Mouse (Mus musculus) midbrain, embryonic 15.5 days (tissue): ENCODE measurements around the gene Herc1. TPM values are rescaled to one million over a fixed set of nuclear protein-coding genes. Genes with fewer than 3 reads are reported as not detected.

Experiments used
- ATAC-seq: fragments of 200-750 bp; cut with Nextera tagmentation; replicated peaks from 2 replicates; pipeline ENCODE4 v1.8.0; 2017; ENCODE audit warnings: moderate TSS enrichment
- H3K27ac ChIP-seq: fragments of 300-500 bp; sonication (generic); 2 replicates; pipeline ENCODE4 v1.5.1; 2015; ENCODE audit warnings: mild to moderate bottlenecking, inconsistent platforms
- H3K27me3 ChIP-seq: fragments of 300-500 bp; sonication (generic); replicated peaks from 2 replicates; pipeline ENCODE4 v1.6.1; 2015; ENCODE audit warnings: inconsistent platforms
- H3K36me3 ChIP-seq: fragments of 300-500 bp; sonication (generic); replicated peaks from 2 replicates; pipeline ENCODE4 v1.6.1; 2015; ENCODE audit warnings: inconsistent platforms
- H3K4me1 ChIP-seq: fragments of 300-500 bp; sonication (generic); 2 replicates; pipeline ENCODE4 v1.6.1; 2015; ENCODE audit warnings: inconsistent platforms
- H3K4me2 ChIP-seq: fragments of 300-500 bp; sonication (generic); 2 replicates; pipeline ENCODE4 v1.6.1; 2015; ENCODE audit warnings: inconsistent platforms, mild to moderate bottlenecking, moderate library complexity
- H3K4me3 ChIP-seq: fragments of 300-500 bp; sonication (generic); 2 replicates; pipeline ENCODE4 v1.5.1; 2015; ENCODE audit warnings: mild to moderate bottlenecking, inconsistent platforms
- H3K9ac ChIP-seq: fragments of 300-500 bp; sonication (generic); 2 replicates; pipeline ENCODE4 v1.6.1; 2015; ENCODE audit warnings: mild to moderate bottlenecking, inconsistent platforms
- H3K9me3 ChIP-seq: fragments of 300-500 bp; sonication (generic); 2 replicates; pipeline ENCODE4 v1.6.1; 2016; ENCODE audit warnings: inconsistent platforms
- WGBS: fragments of 180-500 bp; shearing (Covaris S2); methylation state at CpG from one replicate; pipeline ENCODE4 v1.1.7; 2015; ENCODE audit warnings: mixed read lengths; 5-methylcytosine and 5-hydroxymethylcytosine counted together
- polyA plus RNA-seq: library from polyadenylated mRNA; unstranded; fragments of >200 nt; fragmentation: Nextera tagmentation; extraction: Ambion mirVana; gene quantifications from 2 replicates; pipeline ENCODE4 v1.2.1, GENCODE M21; 2015

Gene Herc1
- polyA plus RNA-seq, 1 experiment from 2014 or later, result 55.2 TPM

DNA sequence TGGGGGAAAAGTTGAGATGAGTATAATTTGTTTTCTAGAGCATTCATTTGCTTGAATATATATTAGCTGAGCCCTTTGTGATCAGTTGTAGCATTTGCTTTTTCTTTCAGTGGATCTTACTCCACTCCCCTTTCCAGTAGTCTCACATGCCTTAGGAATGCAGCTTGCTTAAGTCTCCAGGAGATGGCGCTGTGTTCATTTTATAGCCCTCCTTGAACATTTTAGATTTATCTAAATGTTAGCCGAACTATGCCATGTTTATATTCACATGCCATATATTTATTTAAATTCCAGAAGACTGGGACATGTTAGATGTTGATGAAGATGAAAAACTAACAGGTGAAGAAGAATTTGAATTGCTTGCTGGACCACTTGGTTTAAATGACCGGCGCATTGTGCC lies 114.8 kb downstream of the Herc1 start:
- no peak for ATAC-seq
- no peaks in the 10 kb centered on the region for H3K4me1 ChIP-seq
- no peak overlapping the region for H3K4me3 ChIP-seq
- H3K27ac ChIP-seq, result no peak overlapping the region
- H3K27me3 ChIP-seq, result no peaks in the 10 kb centered on the region
- WGBS, result 58% methylated on average over 4 of the region's 4 CpGs
- peaks cover 39% of the 10 kb centered on the region for H3K36me3 ChIP-seq
- H3K4me2 ChIP-seq, result no peak overlapping the region
- H3K9ac ChIP-seq, result no peak overlapping the region
- no peaks in the 10 kb centered on the region for H3K9me3 ChIP-seq

DNA sequence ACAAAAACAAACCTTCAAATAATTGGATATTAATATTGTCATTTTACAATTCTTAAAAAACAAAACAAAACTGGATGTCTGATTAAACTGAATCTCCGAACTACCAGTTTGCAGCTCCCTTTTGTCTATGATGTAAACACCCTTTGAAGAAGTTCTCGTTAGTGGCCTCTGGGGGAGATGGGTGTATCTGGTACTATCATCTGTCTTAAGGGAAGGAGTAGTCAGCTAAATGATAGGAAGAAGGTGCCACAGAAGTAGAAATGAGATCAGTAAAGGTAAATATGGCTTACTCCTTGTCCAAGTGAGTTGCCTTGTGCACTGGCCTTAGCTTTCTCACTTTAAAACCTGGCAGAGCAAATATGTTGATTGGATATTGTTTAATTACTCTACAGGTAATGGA lies 127.5 kb downstream of the Herc1 start:
- Histone ChIP-seq H3K4me2 (no peak overlapping the region), H3K36me3 (peaks cover 26% of the 10 kb centered on the region; the same call in 1 of the 2 replicates), H3K4me1 (no peaks in the 10 kb centered on the region), H3K27me3 (no peaks in the 10 kb centered on the region), H3K9ac (no peak overlapping the region), H3K27ac (no peak overlapping the region), H3K9me3 (no peaks in the 10 kb centered on the region), H3K4me3 (no peak overlapping the region)
- no peak for ATAC-seq
- 91% methylated on average over 2 of the region's 2 CpGs for WGBS

DNA sequence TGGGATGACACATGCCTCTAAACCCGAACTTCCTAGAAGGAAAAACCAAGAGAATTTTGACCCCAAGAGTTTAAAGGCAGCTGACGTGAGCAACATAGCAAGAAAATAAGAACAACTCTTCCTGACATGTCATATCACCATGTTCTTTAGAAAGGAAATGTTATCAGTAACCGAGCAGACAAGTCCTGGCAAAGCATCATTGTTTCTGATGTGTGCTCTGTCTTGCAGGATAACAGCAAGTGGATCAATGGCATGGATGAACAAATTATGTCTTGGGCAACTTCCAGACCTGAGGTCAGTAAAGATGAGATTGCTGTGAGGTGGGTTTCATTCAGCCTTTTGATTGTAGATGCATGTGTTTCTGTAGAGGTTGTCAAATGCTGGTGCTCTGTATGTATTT lies 133.2 kb downstream of the Herc1 start:
- H3K27me3 ChIP-seq, result no peaks in the 10 kb centered on the region
- H3K36me3 ChIP-seq, result peaks cover 46% of the 10 kb centered on the region
- H3K9ac ChIP-seq, result no peak overlapping the region
- H3K4me1 ChIP-seq, result no peaks in the 10 kb centered on the region
- WGBS, result 91% methylated on average over 3 of the region's 3 CpGs
- no peak for ATAC-seq
- H3K4me3 ChIP-seq, result no peak overlapping the region
- H3K27ac ChIP-seq, result no peak overlapping the region
- no peak overlapping the region for H3K4me2 ChIP-seq
- no peaks in the 10 kb centered on the region for H3K9me3 ChIP-seq

DNA sequence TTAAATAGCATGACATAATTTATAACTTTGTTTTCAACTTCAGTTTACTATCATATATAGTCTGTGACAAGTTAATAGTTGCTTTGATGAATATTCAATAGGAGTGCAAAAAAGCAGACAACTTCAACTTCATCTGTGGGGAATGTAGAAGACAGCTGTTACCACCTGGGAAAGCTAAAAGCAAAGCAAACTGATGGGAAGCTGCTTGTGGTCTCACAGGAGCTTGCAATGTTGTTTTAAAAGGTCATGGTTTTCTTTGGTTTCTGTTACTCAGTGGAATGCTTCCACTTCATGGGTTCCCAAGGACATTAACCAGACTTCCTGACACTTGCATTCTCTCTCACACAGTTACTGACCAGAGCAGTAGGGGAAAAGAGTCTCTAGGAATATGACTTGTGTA lies 138.5 kb downstream of the Herc1 start:
- no peak overlapping the region for H3K4me2 ChIP-seq
- ATAC-seq, result no peak
- no peak overlapping the region for H3K9ac ChIP-seq

DNA sequence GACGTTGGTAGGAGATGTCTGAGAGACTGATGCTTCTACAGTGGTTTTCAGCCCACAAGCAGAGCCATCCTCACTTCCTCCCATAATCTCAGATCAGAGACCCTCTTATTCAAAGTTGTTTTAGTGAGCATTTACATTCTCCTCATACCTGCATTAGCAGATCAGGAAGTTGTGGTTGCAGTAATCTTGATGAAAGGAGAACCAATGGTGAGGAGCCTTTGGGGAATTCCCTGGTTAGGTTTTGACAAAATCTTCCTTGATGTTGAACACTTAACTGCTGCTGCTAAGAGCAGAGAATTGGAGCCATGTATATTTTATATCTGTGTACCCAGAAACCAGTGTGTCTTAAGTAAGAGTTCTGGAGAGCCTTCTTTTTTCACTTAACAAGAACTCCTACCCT lies 142.1 kb downstream of the Herc1 start:
- Histone ChIP-seq H3K4me1 (no peaks in the 10 kb centered on the region), H3K4me2 (no peak overlapping the region), H3K4me3 (no peak overlapping the region), H3K36me3 (peaks cover 62% of the 10 kb centered on the region), H3K9ac (no peak overlapping the region), H3K27me3 (no peaks in the 10 kb centered on the region), H3K9me3 (no peaks in the 10 kb centered on the region), H3K27ac (no peak overlapping the region)
- WGBS, result 95% methylated on average over 1 of the region's 1 CpGs
- no peak for ATAC-seq

More for the DNA sequence above, 138.5 kb downstream of the Herc1 start:
- Histone ChIP-seq H3K9me3 (no peaks in the 10 kb centered on the region), H3K36me3 (peaks cover 65% of the 10 kb centered on the region), H3K27ac (no peak overlapping the region), H3K4me1 (no peaks in the 10 kb centered on the region), H3K4me3 (no peak overlapping the region), H3K27me3 (no peaks in the 10 kb centered on the region)

DNA sequence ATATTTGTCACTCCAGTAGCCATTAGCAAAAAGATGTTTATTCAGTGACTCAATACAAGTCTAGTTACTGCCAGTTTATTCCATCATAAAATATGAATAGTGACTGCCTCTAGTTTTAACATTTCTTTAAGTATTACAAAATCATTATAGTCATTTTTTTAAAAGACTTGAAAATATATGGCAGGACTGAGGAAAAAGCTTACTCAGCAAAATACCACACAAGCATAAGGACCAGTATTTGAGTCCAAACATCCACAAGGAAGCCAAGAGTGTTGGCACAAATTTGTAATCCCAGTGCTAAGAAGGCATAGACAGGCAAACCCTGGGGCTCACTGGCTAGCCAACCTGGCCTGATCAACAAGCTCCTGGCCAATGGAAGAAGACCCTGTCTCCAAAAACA lies 143.7 kb downstream of the Herc1 start:
- Histone ChIP-seq H3K27me3 (no peaks in the 10 kb centered on the region), H3K4me3 (no peak overlapping the region), H3K4me2 (no peak overlapping the region), H3K36me3 (peaks cover 66% of the 10 kb centered on the region), H3K9me3 (no peaks in the 10 kb centered on the region), H3K4me1 (no peaks in the 10 kb centered on the region), H3K9ac (no peak overlapping the region), H3K27ac (no peak overlapping the region)
- no peak for ATAC-seq

DNA sequence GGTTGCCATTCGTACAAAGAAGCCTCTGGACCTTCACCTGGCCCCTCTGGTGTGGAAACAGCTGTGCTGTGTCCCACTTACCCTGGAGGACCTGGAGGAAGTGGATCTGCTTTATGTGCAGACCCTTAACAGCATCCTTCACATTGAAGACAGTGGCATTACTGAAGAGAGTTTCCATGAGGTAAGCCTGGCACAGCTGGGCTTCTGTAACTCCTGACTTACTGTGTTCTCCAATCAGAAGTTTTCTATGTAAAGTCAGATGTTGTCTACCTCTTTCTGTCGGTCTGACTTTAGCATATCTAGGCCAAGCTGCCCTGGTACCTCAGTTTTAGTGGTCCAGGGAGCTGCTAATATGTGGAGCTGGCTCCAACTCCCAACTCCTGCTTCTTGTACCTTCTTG lies 151.0 kb downstream of the Herc1 start:
- Histone ChIP-seq H3K27ac (no peak overlapping the region), H3K4me1 (no peaks in the 10 kb centered on the region), H3K27me3 (no peaks in the 10 kb centered on the region), H3K9me3 (no peaks in the 10 kb centered on the region), H3K9ac (no peak overlapping the region), H3K4me2 (no peak overlapping the region), H3K36me3 (peaks cover 58% of the 10 kb centered on the region), H3K4me3 (no peak overlapping the region)
- WGBS, result 83% methylated on average over 2 of the region's 2 CpGs
- ATAC-seq, result no peak

DNA sequence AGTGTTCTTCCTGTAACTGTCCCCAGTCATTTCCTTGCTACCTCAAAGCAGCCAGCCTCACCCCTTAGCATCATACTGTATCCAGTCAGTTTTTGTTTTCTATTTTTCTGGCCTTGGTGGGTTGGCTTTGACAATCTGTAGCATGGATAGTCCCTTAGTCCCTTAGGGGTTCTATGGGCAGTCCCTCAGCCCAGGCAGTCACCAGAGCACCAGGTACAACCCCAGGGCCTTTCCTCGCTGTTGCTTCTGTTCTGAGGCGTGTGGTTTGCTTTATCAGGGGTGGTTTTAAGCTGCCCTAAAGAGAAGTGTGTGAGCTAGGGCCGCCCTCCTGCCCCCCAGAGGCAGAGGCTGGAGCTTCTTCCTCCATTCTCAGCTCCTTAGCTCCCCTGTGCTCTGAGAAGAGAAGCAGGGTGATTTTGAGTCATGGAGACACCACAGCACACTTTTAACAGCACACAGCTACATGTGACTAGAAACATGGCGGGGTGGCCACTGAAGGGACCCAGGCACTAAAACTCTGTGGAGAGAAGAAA lies 153.7 kb downstream of the Herc1 start:
- Histone ChIP-seq H3K27ac (no peak overlapping the region), H3K9ac (no peak overlapping the region), H3K4me1 (no peaks in the 10 kb centered on the region), H3K36me3 (peaks cover 49% of the 10 kb centered on the region), H3K27me3 (no peaks in the 10 kb centered on the region), H3K9me3 (no peaks in the 10 kb centered on the region), H3K4me2 (no peak overlapping the region), H3K4me3 (no peak overlapping the region)
- 87% methylated on average over 4 of the region's 4 CpGs for WGBS
- no peak for ATAC-seq

DNA sequence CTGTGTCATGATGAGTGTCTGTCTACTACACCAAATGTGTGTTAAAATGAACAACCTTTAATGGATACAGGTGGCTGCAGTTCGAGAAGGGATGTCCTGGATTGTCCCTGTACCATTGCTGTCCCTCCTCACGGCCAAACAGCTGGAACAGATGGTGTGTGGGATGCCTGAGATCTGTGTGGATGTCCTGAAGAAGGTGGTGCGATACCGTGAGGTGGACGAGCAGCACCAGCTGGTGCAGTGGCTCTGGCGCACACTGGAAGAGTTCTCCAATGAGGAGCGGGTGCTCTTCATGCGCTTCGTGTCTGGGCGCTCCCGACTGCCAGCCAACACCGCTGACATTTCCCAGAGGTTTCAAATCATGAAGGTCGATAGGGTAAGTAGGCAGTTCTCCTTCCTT lies 154.3 kb downstream of the Herc1 start:
- Histone ChIP-seq H3K4me3 (no peak overlapping the region), H3K27ac (no peak overlapping the region), H3K9me3 (no peaks in the 10 kb centered on the region), H3K4me1 (no peaks in the 10 kb centered on the region), H3K36me3 (peaks cover 55% of the 10 kb centered on the region), H3K27me3 (no peaks in the 10 kb centered on the region), H3K4me2 (no peak overlapping the region), H3K9ac (no peak overlapping the region)
- ATAC-seq, result no peak
- 91% methylated on average over 13 of the region's 13 CpGs for WGBS

DNA sequence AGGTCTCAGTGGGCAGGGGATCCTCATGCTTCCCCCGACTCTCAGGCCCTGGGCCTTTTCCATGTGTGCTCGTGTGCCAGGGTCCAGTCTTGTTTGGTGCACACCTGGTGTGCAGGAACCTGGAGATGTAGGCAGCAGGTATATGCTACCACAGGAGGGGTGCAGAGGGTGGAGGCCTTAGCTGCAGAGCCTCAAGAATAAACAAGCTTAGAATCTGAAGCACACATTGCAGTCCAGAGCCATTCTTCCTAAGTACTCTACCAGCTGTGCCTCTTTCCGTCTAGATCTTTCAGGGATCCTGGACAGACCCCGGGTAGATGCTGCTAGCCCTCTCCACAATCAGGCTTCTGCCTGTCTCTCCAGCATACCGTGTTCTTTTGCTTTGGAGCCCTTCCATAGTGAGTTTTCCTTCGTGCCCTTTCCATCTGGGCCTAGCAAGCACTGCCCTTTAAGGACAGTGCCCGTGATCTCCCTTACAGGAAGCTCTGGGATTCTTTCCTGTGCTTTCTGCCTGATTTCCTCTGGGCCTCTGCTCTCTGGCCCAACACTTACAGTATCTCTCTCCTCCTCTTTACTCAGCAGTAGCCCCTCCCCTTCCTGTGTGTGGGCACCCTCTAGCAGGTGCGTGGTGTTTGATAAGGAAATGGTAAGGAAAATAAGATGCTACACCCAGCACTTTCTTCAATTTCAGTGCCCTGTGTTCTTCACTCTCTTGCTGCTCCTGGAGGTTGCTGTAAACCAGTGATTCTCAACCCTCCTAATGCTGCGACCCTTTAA lies 155.1 kb downstream of the Herc1 start:
- H3K27me3 ChIP-seq, result no peaks in the 10 kb centered on the region
- no peak overlapping the region for H3K4me2 ChIP-seq
- 51% methylated on average over 9 of the region's 9 CpGs for WGBS
- H3K4me3 ChIP-seq, result no peak overlapping the region
- H3K9me3 ChIP-seq, result no peaks in the 10 kb centered on the region
- no peak overlapping the region for H3K9ac ChIP-seq
- ATAC-seq, result no peak
- peaks cover 4% of the 10 kb centered on the region for H3K4me1 ChIP-seq
- no peak overlapping the region for H3K27ac ChIP-seq
- H3K36me3 ChIP-seq, result peaks cover 54% of the 10 kb centered on the region

DNA sequence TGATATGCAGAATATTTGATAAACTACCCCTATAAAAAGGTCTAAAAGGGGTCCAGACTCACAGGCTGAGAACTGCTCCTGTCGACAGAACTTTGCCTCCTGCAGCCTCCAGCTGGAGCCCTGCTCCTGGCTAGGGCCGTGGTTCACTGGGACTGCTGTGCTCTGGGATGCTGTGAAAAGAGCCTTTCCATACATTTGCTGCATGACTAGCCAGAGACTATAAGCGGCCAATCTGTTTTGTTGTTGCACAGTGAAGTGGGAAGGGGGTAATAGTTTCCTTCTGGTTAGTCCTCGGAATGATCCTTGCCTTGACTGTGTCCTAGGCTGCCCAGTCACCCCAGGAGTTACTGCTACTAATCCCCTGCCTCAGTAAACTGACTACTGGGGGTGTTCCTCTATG lies 155.8 kb downstream of the Herc1 start:
- Histone ChIP-seq H3K4me2 (no peak overlapping the region), H3K4me1 (peaks cover 11% of the 10 kb centered on the region), H3K27ac (no peak overlapping the region; the same call in 1 of the 2 replicates), H3K4me3 (no peak overlapping the region), H3K27me3 (no peaks in the 10 kb centered on the region), H3K9me3 (no peaks in the 10 kb centered on the region), H3K9ac (no peak overlapping the region), H3K36me3 (peaks cover 49% of the 10 kb centered on the region)
- WGBS, result 13% methylated on average over 4 of the region's 4 CpGs
- ATAC-seq, result no peak

DNA sequence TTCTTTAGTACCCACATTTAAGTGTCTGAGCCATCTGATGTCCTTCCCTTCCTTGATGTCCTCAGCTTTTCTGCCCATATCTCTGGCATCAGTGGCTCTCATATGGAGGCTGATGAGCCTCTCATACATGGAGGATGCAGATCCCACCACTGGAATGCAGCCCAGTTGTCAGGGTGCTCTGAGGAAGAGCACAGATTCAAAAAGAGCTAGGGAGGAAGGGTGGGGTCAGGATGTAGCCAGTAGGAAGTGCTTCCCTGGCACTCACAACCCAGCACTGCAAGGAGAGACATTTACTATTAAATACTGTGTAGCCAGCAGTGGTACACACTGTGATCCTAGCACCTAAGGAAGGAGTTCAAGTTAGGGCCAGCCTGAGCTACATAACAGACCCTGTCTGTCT lies 156.2 kb downstream of the Herc1 start:
- Histone ChIP-seq H3K9ac (no peak overlapping the region), H3K9me3 (no peaks in the 10 kb centered on the region), H3K4me1 (peaks cover 12% of the 10 kb centered on the region), H3K4me3 (no peak overlapping the region), H3K27ac (no peak overlapping the region; the same call in 1 of the 2 replicates), H3K36me3 (peaks cover 45% of the 10 kb centered on the region), H3K4me2 (no peak overlapping the region), H3K27me3 (no peaks in the 10 kb centered on the region)
- ATAC-seq, result no peak

DNA sequence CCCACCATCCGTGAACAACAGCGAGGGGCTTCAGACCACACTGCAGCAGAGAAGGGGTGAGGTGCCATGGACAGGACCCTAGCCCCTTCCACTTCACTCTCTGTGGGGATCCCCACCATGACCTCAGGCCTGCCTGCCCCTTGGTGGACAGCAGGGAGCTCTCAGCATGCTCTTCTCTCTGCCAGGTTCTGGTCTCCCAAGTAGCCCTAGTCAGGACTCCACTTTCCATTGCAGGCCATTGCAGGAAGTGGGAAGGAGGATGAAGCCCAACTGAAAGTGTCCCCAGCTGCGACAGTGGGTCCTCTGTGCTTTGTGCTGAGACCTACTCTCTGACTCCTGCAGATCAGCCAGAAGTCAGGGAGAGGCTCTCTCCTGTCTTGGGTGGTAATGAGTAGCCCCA lies 157.4 kb downstream of the Herc1 start:
- Histone ChIP-seq H3K27ac (no peak overlapping the region), H3K9me3 (no peaks in the 10 kb centered on the region), H3K4me2 (no peak overlapping the region), H3K9ac (no peak overlapping the region), H3K4me1 (peaks cover 16% of the 10 kb centered on the region), H3K27me3 (no peaks in the 10 kb centered on the region), H3K36me3 (peaks cover 37% of the 10 kb centered on the region; the same call in 1 of the 2 replicates), H3K4me3 (no peak overlapping the region)
- 78% methylated on average over 3 of the region's 3 CpGs for WGBS
- no peak for ATAC-seq
